Mouse (Mus musculus): Measurements from ENCODE around the gene Ciart. TPM values are rescaled to one million over a fixed set of nuclear protein-coding genes. Genes with fewer than 3 reads are reported as not detected.
"Not testable (repeated sequence)": the region's sequence is repeated elsewhere in the genome, so short reads cannot be mapped to it uniquely, and the experiment has no call there.

Gene Ciart
- total RNA-seq, 2 experiments from 2014 or later, result 10.0 to 17.0 TPM

- DNase-seq (ENCODE audit: low spot score in 2 of 2), result no peak
Observed at GRCm38 (mm10) chr3:95866071-95866470, 16.0 kb downstream of the Ciart start.

- DNase-seq (ENCODE audit: low spot score in 2 of 2), result no peak
Observed at GRCm38 (mm10) chr3:95865571-95865970, 16.5 kb downstream of the Ciart start.

GRCm38 (mm10) chr3:95865050-95865449 is 17.0 kb downstream of the Ciart start:
- DNase-seq (ENCODE audit: low spot score in 2 of 2), result peak; percentile 58 to 76

GRCm38 (mm10) chr3:95863578-95863977 is 18.5 kb downstream of the Ciart start:
- DNase-seq (ENCODE audit: low spot score in 2 of 2), result no peak

GRCm38 (mm10) chr3:95861796-95862195 is 20.3 kb downstream of the Ciart start:
- DNase-seq (ENCODE audit: low spot score in 2 of 2), result peak; percentile 32 to 75

GRCm38 (mm10) chr3:95861216-95861615 is 20.8 kb downstream of the Ciart start:
- DNase-seq (ENCODE audit: low spot score in 2 of 2), result no peak

GRCm38 (mm10) chr3:95860323-95860722 is 21.7 kb downstream of the Ciart start:
- no peak for DNase-seq (ENCODE audit: low spot score in 2 of 2)

GRCm38 (mm10) chr3:95858278-95858677 is 23.8 kb downstream of the Ciart start:
- not testable (repeated sequence) for DNase-seq (ENCODE audit: low spot score in 2 of 2)

- DNase-seq (ENCODE audit: low spot score in 2 of 2), result not testable (repeated sequence)
Observed at GRCm38 (mm10) chr3:95857050-95857449, 25.0 kb downstream of the Ciart start.

GRCm38 (mm10) chr3:95856115-95856514 is 25.9 kb downstream of the Ciart start:
- DNase-seq (ENCODE audit: low spot score in 2 of 2), result no peak

- peak; percentile 94 to 96 for DNase-seq (ENCODE audit: low spot score in 2 of 2)
Observed at GRCm38 (mm10) chr3:95855502-95856089, 26.5 kb downstream of the Ciart start, which contains the start of gene Prpf3. TSS of gene Prpf3 (minus strand) at chr3:95855885.

- no peak for DNase-seq (ENCODE audit: low spot score in 2 of 2)
Observed at GRCm38 (mm10) chr3:95851317-95851716, 30.7 kb downstream of the Ciart start.

GRCm38 (mm10) chr3:95850611-95851010 is 31.4 kb downstream of the Ciart start:
- no peak for DNase-seq (ENCODE audit: low spot score in 2 of 2)

GRCm38 (mm10) chr3:95842503-95843214 is 39.4 kb downstream of the Ciart start:
- no peak for DNase-seq (ENCODE audit: low spot score in 2 of 2)

GRCm38 (mm10) chr3:95839250-95839649 is 42.8 kb downstream of the Ciart start:
- DNase-seq (ENCODE audit: low spot score in 2 of 2), result no peak

GRCm38 (mm10) chr3:95829053-95829452 is 53.0 kb downstream of the Ciart start:
- no peak for DNase-seq (ENCODE audit: low spot score in 2 of 2)

Other genes with a start within 250 kb of the Ciart start
- gene Mcl1, start 223.5 kb downstream of the Ciart start, total RNA-seq (2021), result 10 to 100 TPM; 59.7 to 64.1 TPM
- 1 to 10 TPM; 4.4 to 8.2 TPM for gene Adamtsl4, start 194.3 kb downstream of the Ciart start, total RNA-seq (2021)
- 10 to 100 TPM; 11.2 to 14.2 TPM for gene Ecm1, start 142.7 kb downstream of the Ciart start, total RNA-seq (2021)
- gene Tars2, start 122.0 kb downstream of the Ciart start, total RNA-seq (2021), result 10 to 100 TPM; 37.1 to 39.4 TPM
- 10 to 100 TPM; 64.4 to 64.7 TPM for gene Rprd2, start 63.4 kb downstream of the Ciart start, total RNA-seq (2021)
- gene Prpf3, start 26.4 kb downstream of the Ciart start, total RNA-seq (2021), result 10 to 100 TPM; 30.1 to 32.8 TPM
- gene Mrps21, start 10.7 kb downstream of the Ciart start, total RNA-seq (2021), result 100 to 1,000 TPM; 163 to 166 TPM
- gene BC028528, start 9.8 kb upstream of the Ciart start, total RNA-seq (2021), result 1 to 10 TPM; 3.6 to 6.3 TPM
- gene Aph1a, start 11.7 kb upstream of the Ciart start, total RNA-seq (2021), result 10 to 100 TPM; 62.7 to 64.4 TPM
- gene Car14, start 22.4 kb upstream of the Ciart start, total RNA-seq (2021), result 1 to 10 TPM; 6.0 to 7.8 TPM
- 100 to 1,000 TPM in 1 of 2 experiments, 10 to 100 TPM in 1; 95.1 to 109 TPM for gene Anp32e, start 47.0 kb upstream of the Ciart start, total RNA-seq (2021)
- 10 to 100 TPM; 73.6 to 81.9 TPM for gene Plekho1, start 113.8 kb upstream of the Ciart start, total RNA-seq (2021)
- gene Vps45, start 176.2 kb upstream of the Ciart start, total RNA-seq (2021), result 10 to 100 TPM; 46.4 to 46.7 TPM
- 10 to 100 TPM; 37.0 to 38.1 TPM for gene Otud7b, start 222.3 kb upstream of the Ciart start, total RNA-seq (2021)